Mouse (Mus musculus) midbrain, embryonic 11.5 days (tissue): ENCODE measurements around the gene Castor1. TPM values are rescaled to one million over a fixed set of nuclear protein-coding genes. Genes with fewer than 3 reads are reported as not detected.

Source experiments
- ATAC-seq: fragments of 200-750 bp; cut with Nextera tagmentation; 2 replicates; pipeline ENCODE4 v1.8.0; 2017; ENCODE audit warnings: moderate TSS enrichment, moderate library complexity; ENCODE audit not compliant: low FRiP score
- DNase-seq: peaks from one replicate; pipeline ENCODE4 v3.0.0; 2015; ENCODE audit warnings: low spot score; ENCODE audit errors: missing footprints
- H3K27ac ChIP-seq: fragments of 300-500 bp; sonication (generic); 2 replicates; pipeline ENCODE4 v1.5.1; 2014; ENCODE audit warnings: low read depth, low read length
- H3K27me3 ChIP-seq: fragments of 300-500 bp; sonication (generic); 2 replicates; pipeline ENCODE4 v1.6.1; 2014; ENCODE audit warnings: mild to moderate bottlenecking, low read length, moderate library complexity, mixed read lengths; ENCODE audit not compliant: control insufficient read depth, insufficient read depth
- H3K36me3 ChIP-seq: fragments of 300-500 bp; sonication (generic); 2 replicates; pipeline ENCODE4 v1.6.1; 2014; ENCODE audit warnings: mild to moderate bottlenecking, low read length, moderate library complexity, mixed read lengths; ENCODE audit not compliant: control insufficient read depth, insufficient read depth
- H3K4me1 ChIP-seq: fragments of 300-500 bp; sonication (generic); 2 replicates; pipeline ENCODE4 v1.6.1; 2014; ENCODE audit warnings: low read length; ENCODE audit not compliant: control insufficient read depth, insufficient read depth
- H3K4me2 ChIP-seq: fragments of 300-500 bp; sonication (generic); 2 replicates; pipeline ENCODE4 v1.6.1; 2014; ENCODE audit warnings: mild to moderate bottlenecking, moderate library complexity
- H3K4me3 ChIP-seq: fragments of 300-500 bp; sonication (generic); 2 replicates; pipeline ENCODE4 v1.5.1; 2014; ENCODE audit warnings: low read depth, low read length
- H3K9ac ChIP-seq: fragments of 300-500 bp; sonication (generic); 2 replicates; pipeline ENCODE4 v1.6.1; 2014; ENCODE audit warnings: low read length
- H3K9me3 ChIP-seq: fragments of 300-500 bp; sonication (generic); 2 replicates; pipeline ENCODE4 v1.6.1; 2016; ENCODE audit warnings: low read length; ENCODE audit not compliant: control insufficient read depth
- WGBS: fragments of 180-500 bp; shearing (Covaris S2); extraction: QIAGEN DNeasy Blood & Tissue Kit; methylation state at CpG from one replicate; pipeline ENCODE4 v1.1.7; 2014; 5-methylcytosine and 5-hydroxymethylcytosine counted together
- polyA plus RNA-seq: library from polyadenylated mRNA; unstranded; fragments of >200 nt; fragmentation: Nextera tagmentation; extraction: Ambion mirVana; gene quantifications from 2 replicates; pipeline ENCODE4 v1.2.1, GENCODE M21; 2014

Gene Castor1
- polyA plus RNA-seq, 1 experiment from 2014 or later, result 2.7 TPM

- H3K27ac ChIP-seq, result no peak overlapping the region
- 19% methylated on average over 9 of the region's 9 CpGs for WGBS
These were observed 30.7 kb upstream of the Castor1 start for GRCm38 (mm10) chr11:4187318-4187700.

GRCm38 (mm10) chr11:4189182-4189581 lies 28.8 kb upstream of the Castor1 start:
- H3K4me1 ChIP-seq, result peaks cover 7% of the 10 kb centered on the region
- 88% methylated on average over 6 of the region's 6 CpGs for WGBS
- no peak for ATAC-seq

More at GRCm38 (mm10) chr11:4187318-4187700, 30.7 kb upstream of the Castor1 start:
- Histone ChIP-seq H3K27me3 (no peaks in the 10 kb centered on the region), H3K36me3 (peaks cover 2% of the 10 kb centered on the region; the same call in 1 of the 2 replicates), H3K9me3 (no peaks in the 10 kb centered on the region), H3K4me1 (peaks cover 7% of the 10 kb centered on the region), H3K4me2 (peak overlapping the region; percentile 86), H3K4me3 (peak overlapping the region; percentile 81), H3K9ac (peak overlapping the region; percentile 87)
- ATAC-seq (no peak), DNase-seq (no peak)

GRCm38 (mm10) chr11:4190677-4191076 lies 27.3 kb upstream of the Castor1 start:
- Histone ChIP-seq H3K4me2 (no peak overlapping the region), H3K36me3 (no peaks in the 10 kb centered on the region), H3K4me1 (peaks cover 7% of the 10 kb centered on the region), H3K27ac (no peak overlapping the region), H3K4me3 (no peak overlapping the region), H3K9ac (no peak overlapping the region), H3K27me3 (no peaks in the 10 kb centered on the region), H3K9me3 (no peaks in the 10 kb centered on the region)
- DNase-seq, result no peak
- no peak for ATAC-seq
- 78% methylated on average over 3 of the region's 3 CpGs for WGBS

More at GRCm38 (mm10) chr11:4189182-4189581, 28.8 kb upstream of the Castor1 start:
- Histone ChIP-seq H3K4me2 (no peak overlapping the region), H3K36me3 (no peaks in the 10 kb centered on the region), H3K9me3 (no peaks in the 10 kb centered on the region), H3K27me3 (no peaks in the 10 kb centered on the region), H3K4me3 (no peak overlapping the region), H3K9ac (no peak overlapping the region), H3K27ac (no peak overlapping the region)
- peak; percentile 12 for DNase-seq

- no peak overlapping the region for H3K27ac ChIP-seq
- H3K36me3 ChIP-seq, result no peaks in the 10 kb centered on the region
- peaks cover 1% of the 10 kb centered on the region for H3K4me1 ChIP-seq
- H3K9me3 ChIP-seq, result no peaks in the 10 kb centered on the region
- WGBS, result 86% methylated on average over 3 of the region's 3 CpGs
- H3K9ac ChIP-seq, result no peak overlapping the region
- no peak overlapping the region for H3K4me3 ChIP-seq
- ATAC-seq (no peak), DNase-seq (no peak)
- H3K27me3 ChIP-seq, result no peaks in the 10 kb centered on the region
- no peak overlapping the region for H3K4me2 ChIP-seq
These were observed 25.3 kb upstream of the Castor1 start for GRCm38 (mm10) chr11:4192757-4193156.

- Histone ChIP-seq H3K4me1 (no peaks in the 10 kb centered on the region), H3K9ac (no peak overlapping the region), H3K27me3 (no peaks in the 10 kb centered on the region), H3K9me3 (no peaks in the 10 kb centered on the region), H3K4me3 (no peak overlapping the region), H3K4me2 (no peak overlapping the region), H3K27ac (no peak overlapping the region), H3K36me3 (no peaks in the 10 kb centered on the region)
- no peak for ATAC-seq
- DNase-seq, result no peak
These were observed 24.6 kb upstream of the Castor1 start for GRCm38 (mm10) chr11:4193420-4193819.

DNA sequence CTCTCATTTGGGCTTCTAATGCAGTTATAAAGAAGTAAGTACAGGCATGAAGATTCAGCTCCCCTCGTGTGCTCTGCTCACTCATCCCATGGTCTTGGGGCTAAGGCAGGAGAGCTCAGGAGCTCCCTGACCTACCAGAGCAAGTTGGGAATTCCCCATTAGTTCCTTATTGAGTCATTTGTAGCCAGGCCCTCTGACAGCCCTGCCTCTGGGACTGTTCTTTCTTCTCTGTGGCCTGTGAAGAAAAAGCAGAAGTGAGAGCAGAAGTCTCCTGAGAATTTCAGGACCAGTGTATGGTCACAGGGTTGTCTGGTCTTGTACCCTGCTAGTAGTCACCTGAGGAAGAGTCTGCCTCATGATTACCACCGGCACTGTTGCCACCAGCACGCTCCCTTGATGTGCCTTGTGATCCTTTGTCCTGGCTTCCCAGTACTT lies 22.4 kb upstream of the Castor1 start:
- Histone ChIP-seq H3K4me1 (no peaks in the 10 kb centered on the region), H3K9me3 (no peaks in the 10 kb centered on the region), H3K9ac (no peak overlapping the region), H3K27ac (no peak overlapping the region), H3K27me3 (no peaks in the 10 kb centered on the region), H3K4me3 (no peak overlapping the region), H3K36me3 (no peaks in the 10 kb centered on the region), H3K4me2 (no peak overlapping the region)
- 84% methylated on average over 3 of the region's 3 CpGs for WGBS
- no peak for ATAC-seq
- no peak for DNase-seq

GRCm38 (mm10) chr11:4196636-4197035 lies 21.4 kb upstream of the Castor1 start:
- no peak for DNase-seq
- 79% methylated on average over 8 of the region's 8 CpGs for WGBS
- no peaks in the 10 kb centered on the region for H3K9me3 ChIP-seq

DNA sequence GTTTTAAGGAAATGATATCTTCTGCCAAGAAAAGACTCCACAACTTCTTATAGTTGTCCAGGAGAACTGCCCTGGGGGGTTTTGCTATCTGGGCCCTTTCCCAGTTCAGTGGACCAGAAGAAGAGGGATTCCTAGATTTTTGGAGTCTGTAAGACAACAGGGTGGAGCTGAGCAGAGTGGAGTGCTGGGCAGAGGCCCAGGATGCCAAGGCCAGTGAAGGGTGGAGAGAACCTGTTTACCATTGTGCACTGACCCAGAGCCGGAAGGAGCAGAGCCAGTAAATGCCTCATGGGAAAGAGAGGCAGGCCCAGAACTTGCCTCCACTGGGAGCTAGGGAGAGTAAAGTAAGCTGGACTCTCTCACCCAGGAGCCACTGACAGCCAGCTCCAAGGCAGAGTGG lies 20.3 kb upstream of the Castor1 start:
- no peaks in the 10 kb centered on the region for H3K4me1 ChIP-seq
- H3K9me3 ChIP-seq, result no peaks in the 10 kb centered on the region
- H3K9ac ChIP-seq, result no peak overlapping the region
- no peaks in the 10 kb centered on the region for H3K27me3 ChIP-seq
- no peaks in the 10 kb centered on the region for H3K36me3 ChIP-seq
- H3K4me2 ChIP-seq, result no peak overlapping the region
- 47% methylated on average over 1 of the region's 1 CpGs for WGBS
- H3K4me3 ChIP-seq, result no peak overlapping the region
- ATAC-seq (no peak), DNase-seq (no peak)
- H3K27ac ChIP-seq, result no peak overlapping the region

More at GRCm38 (mm10) chr11:4196636-4197035, 21.4 kb upstream of the Castor1 start:
- H3K36me3 ChIP-seq, result no peaks in the 10 kb centered on the region
- no peak overlapping the region for H3K9ac ChIP-seq
- no peaks in the 10 kb centered on the region for H3K4me1 ChIP-seq
- H3K27me3 ChIP-seq, result no peaks in the 10 kb centered on the region
- ATAC-seq, result no peak
- no peak overlapping the region for H3K4me3 ChIP-seq
- H3K4me2 ChIP-seq, result no peak overlapping the region
- no peak overlapping the region for H3K27ac ChIP-seq

DNA sequence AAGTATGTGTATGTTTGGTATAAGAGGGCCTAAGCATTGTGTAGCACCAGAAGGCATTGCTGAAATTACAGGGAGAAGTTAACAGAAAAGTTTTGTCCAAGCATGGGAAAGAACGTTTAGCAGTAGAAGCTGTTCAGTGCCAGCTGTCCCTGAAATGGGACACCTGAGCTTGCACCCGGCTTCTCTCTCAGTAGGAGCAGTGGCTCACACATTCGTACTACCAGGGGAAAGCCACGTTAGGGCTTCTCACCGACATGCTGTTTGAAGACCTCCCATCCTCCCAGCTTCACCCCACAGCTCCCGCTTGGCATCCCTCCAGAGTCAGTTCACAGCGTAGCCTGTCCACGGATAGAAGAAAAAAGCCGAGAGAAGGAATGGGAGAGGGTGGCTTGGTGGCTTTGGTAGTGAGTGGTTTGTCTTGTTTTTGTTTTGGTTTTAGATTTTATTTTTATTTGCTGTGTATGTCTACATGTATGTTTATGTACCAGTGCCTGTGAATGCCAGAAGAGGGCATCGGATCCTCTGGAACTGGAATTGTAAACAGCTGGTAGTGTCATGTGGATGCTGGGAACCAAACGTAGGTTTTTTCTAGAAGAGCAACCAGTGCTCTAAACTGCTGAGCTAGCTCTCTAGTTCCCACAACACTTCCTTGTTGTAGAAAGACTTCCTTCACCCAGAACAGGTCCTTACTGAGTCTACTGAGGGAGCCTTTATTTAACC lies 15.9 kb upstream of the Castor1 start:
- no peak for ATAC-seq
- WGBS, result 88% methylated on average over 11 of the region's 11 CpGs
- Histone ChIP-seq H3K9me3 (no peaks in the 10 kb centered on the region), H3K4me1 (no peaks in the 10 kb centered on the region), H3K9ac (no peak overlapping the region), H3K4me2 (no peak overlapping the region), H3K27ac (no peak overlapping the region), H3K27me3 (no peaks in the 10 kb centered on the region), H3K36me3 (no peaks in the 10 kb centered on the region), H3K4me3 (no peak overlapping the region)
- no peak for DNase-seq
